Mouse (Mus musculus): ENCODE data around the gene Mob3b. TPM values are rescaled to one million over a fixed set of nuclear protein-coding genes. Genes with fewer than 3 reads are reported as not detected.

Gene Mob3b
- total RNA-seq, 2 experiments from 2014 or later, result 2.8 to 3.9 TPM

DNA sequence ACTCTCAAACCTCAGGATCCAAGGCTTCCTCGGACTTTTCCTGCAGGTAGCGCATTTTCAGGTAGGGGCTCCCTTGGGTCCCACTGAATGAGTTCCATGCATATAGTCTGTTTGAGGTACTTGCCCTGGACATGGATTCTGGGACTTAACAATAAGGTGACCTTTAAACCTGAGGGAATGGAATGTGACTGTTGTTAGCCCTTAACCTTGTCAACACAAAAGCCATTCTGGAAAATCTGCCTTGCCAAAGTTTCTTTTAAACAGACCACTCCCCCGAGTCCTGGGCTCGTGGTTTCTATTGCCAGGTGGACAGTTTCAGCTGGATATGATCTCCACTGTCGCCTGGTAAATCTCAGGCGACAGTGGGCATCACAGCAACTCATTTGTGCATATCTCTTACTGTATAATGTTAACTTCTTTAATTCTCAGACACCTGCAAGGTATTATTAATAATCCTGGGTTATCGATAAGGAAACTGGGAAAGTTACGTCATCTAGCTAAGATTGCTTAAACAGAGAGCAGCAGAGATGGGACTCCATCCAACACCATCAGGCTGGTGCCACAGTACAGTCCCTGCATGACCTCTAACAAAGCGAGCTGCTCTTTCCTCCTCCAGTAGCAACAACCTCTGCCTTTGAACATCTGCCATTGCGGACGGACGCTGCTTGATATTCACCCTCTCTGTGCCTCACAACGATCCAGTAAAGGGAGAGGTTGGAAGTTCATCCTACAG, 43.6 kb downstream of the Mob3b start:
- no peak for DNase-seq

DNA sequence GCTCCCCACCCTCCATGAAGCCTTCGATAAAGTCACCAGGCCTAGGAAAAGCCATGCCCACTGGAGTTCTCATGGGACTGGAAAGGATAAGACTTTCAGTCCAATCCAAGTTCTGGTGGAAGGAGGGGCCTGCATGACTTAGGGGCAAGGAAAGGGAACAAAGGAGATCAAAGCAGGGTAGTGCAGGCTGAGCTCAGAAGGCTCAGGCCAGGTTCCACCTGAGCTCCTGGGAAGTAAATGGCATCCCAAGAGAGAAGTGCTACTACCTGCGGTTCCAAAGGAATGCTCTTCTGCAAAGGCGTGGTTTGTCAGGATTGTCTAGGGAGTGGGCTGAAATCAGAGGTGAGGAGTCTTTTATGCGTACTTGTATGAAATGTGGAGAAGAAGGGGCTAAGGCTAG, 44.8 kb downstream of the Mob3b start:
- no peak for DNase-seq

DNA sequence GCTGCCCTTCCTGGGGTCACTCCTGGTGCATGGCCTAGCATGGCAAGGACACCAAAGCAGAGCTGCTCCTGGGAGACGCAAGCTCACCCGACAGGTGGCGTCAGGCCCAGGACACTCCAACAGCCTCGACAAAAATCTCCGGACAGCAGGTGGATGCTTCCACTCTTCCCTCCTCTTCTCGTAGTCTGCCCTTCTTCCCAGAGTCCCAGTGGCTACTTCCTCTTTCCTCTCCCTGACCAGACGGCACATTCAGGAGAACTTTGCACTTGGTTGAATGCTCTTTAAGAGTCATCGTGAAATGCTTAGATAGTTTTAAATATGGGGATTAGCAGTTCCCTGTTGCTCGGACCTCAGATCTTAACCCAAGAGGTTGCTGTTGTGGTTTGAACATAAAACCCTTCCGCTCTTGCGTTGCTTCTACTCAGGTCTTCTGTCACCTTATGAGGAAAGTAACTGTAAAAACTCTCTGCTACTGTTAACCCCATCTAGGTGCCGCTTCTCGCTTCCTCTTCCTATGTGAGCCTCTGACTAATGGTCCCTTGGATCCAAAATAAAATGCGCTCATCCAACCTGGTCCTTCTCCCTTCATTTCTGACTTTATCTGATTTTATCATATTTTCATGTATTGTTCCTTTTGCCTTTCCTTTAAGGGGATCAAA, 52.0 kb downstream of the Mob3b start:
- no peak for DNase-seq

DNA sequence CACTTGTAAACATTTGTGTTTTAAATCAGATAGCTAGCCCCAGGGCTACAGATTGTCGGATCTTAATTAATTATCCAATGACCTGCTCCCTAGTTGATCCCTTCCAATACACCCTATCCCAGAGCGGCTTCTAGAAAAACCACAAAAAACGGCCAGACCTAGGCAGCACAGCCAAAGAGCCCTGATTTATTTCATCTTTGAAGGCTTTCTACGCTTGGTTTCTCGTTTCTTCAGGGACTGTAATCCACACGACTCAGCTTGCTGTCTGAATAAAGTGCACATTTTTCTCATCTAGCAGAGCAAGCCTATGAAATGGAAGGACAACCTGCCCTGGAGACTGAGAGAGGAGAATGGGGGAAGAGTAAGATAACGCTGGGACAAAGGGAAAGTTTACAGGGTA, 56.1 kb downstream of the Mob3b start:
- DNase-seq, result no peak

DNA sequence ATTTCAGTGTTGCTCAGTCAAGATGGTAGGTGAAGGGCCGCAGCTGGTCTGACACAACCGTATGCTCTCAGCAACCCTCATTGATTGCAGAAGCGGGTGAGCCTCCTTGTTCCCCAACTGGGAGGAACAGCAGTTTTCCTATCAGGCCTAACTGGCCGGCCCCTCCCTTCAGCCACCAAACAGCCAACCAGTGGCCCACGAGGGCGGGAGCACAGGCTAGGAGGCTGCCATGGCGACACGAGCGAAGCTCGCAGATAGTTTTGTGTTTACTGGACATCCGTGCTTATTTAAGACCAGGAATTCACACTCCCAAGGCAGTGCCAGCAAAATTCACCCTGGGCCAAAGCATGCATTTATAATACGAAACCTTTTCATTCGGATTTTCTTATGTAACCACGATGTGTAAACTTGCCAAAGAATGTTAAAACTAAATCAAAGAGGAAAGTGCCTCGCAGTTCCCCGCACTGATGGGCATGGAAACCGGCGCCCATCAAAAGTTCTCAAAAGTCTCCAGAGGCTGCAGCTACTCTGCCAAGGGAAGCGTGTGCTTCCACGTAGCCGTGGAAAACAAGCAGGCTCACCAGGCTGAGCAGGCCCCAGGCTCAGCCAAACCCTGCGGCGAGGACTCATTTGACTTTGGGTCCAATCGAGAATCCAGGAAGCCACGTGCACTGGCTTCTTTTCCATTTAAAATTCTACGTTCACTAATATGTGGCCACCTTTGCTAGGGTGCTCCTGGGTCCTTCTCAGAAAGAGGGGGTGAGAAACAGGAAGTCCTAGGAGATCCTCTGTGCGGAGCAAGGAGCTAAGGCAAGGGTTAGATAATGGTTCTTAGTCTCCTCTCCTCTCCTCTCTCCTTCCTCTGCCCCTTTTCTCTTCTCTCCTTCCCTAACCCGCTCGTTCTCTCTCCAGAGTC, 57.2 kb downstream of the Mob3b start:
- DNase-seq, result peak; percentile 71

DNA sequence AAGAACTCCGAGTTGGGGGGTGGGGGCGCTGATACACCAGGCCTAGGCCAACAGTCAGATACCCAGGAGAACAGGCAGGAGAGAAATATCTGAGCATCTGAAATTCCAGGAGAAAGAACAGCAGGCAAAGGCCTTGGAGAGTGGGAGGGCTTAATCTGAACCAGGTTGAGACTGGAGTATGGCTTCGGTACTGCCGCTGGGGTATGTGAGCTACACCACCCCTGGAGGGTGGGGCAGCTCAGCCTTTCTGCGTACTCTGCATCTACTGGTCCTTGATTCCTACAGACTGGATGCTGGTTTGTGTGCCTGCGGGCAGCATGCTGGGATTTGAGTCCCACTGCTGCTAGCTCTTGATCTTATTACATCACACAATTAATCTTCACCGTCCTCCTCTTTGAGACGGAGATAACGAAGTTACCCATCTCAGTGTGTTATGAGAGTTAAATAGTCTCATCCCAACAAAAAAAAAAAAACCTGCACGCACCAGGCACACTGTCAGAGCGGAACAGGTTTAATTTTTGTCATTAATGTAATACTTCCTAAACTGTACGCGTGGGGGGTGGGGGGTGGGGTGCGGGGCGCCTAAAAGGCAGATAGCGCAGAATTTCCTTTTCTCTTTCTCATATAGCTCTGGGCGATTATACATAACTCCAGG, 57.9 kb downstream of the Mob3b start:
- DNase-seq, result no peak

DNA sequence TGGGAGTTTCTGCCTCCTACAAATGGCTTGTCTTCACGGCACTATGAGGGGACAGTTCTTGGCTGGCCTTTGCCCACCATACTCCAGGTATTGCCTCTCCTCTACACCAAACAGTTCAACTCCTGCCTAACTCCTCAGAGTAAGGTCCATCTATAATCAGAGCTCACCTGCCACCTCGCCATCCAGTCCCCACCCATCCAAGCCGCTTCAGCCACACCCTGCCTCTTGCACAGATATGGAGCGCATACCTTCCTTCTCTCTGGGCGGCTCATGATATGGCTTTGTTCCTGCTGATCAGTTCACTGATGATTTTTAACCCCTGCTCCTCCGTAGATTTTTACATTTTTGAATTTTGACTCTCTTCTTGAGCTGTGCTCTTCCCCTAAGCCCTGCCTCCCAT, 58.7 kb downstream of the Mob3b start:
- no peak for DNase-seq

DNA sequence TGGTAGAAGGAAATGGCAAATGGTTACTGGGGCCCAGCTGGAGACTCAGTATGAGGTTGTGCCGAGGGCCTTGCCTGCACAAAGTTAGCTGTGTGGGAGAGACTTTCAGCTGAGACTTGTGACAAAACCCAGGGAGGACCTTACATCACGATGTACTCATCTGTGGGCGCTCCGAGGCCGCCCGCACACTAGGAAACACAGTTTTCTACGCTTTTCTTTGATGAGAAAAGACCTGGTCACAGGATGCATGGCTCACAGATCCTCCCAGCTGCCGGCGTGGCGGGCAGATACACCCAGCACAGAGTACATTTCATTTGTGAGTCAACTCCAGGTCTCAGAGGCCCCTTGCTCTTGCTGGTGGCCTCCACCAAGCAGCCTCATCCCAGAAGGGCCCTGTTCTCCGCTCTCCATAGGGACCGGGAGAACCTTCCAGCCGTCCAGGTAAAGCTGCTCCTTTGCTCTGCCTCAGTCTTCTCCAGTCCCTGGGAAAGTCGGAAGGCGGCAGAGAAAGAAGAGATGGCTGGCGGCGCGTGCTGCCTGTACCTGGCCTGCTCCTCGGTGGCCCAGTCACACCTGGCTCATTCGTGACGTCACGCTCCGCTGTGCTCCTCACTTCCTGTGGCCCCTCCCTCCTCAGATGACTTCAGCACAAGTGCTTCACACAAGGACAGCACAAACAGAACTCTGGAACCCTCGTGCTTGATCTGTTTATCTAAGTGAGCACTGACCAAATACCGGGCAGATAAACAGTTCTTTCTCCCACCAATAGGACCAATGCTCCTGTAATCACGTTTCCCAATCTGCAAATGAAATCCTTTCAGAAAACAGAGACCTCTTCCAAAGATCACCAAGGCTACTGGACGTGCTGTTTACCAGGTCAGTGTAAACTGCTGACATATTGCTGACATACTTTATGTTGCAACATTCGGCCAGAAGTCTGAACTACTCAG, 60.8 kb downstream of the Mob3b start:
- no peak for DNase-seq

DNA sequence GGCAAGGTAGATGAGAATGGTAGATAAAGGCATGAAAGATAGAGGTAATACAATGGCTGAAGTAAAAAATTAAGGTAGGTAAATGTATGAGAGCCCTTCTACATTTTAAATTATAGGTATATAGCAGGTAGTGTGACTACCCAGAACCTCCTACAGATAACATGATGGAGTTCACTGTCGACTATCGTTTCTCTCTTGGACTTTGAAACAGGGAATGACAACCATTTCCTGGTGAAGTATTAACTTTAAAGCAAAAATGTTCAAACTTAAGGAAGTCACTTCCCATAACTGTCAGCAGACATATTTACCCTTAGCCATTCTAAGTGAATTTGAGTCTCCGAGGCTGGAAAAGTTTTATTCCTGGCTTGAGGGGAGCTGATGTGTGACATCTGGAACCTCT, 64.8 kb downstream of the Mob3b start:
- no peak for DNase-seq

DNA sequence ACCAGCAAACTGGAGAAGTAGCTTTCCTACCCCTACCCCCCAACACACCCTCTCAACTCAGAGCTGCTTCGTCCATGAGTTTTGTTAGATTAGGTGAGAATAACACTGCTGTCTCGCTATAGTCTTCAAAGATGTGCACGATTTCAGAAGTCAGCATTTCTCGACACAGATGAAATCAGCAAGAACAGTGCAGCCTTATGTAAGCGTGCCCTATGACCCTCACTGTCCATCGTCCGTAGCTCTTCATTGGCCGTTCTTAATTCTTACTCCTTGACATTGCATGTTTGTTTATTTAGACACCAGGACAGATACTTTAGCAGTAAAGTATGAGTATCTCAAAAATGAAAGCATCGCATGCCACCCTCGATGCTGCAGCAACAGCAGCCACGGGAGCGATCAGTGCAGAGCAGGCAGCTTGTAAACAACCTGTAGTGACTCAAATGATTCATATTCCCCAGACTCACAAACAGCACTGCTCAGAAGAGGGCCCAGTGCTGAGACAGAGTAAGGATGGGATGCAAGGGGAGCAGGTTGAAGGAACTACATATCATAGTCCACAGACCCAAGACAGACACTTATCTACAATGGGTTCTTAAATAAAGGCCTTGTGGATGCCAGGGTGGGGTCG, 66.0 kb downstream of the Mob3b start:
- no peak for DNase-seq

DNA sequence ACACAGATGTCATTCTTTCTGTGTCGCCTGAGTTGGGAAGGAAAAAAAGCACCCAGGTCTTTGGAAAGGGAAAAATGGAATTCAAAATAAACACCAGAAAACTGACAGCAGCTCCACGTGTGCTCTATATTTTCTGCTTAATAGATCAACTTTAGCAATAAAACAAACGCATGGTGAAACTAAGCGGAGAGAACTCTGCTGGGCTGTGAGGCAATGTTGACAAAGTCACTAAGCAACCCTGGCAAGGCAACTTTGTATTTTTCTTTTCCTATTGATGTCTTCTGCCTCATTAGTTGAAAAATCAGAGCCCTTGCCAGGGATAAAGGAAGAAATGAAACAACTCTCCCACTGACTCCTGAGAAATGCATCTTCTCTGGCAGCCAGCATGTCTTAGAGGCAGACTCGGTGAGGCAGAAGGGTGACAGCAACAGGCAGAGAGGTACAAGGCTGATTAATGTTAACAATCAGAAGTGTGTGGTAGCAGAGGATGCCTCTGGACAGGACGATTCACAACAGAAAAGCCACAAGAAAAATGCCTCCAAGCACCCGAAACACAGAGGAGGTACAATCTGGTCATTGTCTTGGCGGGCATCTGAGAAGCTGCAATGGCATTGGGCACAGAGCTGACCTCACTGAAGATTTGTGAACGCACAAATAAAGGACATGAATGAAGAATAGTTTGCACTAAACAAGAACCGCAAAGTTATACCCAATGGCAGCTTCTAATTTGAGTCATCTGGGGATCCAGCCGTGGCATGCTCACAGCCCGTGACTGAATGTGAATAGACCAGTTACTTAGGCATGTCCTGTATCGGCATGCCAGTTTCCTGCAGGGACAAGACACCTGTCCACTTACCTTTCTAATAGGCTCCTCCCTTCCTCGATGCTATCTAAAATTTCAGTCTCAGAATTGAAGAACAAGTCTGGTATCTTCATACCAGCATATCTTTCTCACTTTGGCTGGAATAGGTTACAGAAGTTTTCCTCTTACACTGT, 67.7 kb downstream of the Mob3b start:
- DNase-seq, result no peak

DNA sequence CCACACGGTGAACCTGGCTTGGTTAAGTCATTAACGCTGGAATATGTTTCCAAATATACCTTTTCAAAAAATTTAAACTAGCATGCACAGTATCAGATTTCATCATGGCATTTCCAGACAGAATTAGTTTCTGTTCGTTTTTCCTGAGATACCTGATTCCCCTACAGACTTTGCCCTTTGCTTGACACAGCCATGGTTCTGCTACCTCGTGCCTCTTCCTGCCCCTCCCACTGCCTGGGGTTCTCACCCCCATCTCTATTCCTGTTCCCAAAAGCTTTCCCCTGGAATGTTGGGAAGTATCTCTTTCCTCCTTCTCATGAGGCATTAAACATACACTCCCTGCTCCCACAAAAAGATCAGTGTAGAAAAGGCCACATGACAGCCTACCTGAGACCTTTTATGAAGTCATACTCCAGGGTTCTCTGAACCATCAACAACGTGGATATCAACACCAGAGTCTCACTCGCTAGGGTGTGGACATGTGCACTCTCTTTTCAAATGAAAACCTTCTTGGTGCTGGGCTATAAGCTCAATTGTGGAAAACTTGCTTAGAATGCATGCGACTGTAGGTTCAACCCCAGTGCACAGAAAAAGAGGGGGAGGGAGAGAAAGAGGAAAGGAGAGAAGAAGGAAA, 71.1 kb downstream of the Mob3b start:
- DNase-seq, result no peak

DNA sequence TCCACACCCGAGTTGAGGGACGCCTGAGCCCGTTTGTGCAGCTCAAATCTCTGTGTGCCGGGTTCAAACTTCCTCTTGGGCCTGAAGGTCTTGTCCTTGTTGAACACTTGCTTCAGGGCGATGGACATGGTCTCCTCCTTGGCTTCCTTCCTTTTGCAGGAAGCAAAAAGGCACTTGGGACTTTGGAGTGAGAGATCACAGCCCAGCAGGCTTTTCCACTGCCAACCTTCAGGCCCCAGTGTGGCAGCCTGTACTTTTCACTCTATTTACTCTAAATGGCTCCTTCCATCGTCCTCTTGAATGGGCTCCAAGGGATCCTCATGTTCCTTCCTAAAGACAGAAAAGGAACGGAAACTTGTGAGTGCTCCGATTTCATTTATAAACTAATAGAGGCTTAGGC, 73.2 kb downstream of the Mob3b start:
- no peak for DNase-seq

DNA sequence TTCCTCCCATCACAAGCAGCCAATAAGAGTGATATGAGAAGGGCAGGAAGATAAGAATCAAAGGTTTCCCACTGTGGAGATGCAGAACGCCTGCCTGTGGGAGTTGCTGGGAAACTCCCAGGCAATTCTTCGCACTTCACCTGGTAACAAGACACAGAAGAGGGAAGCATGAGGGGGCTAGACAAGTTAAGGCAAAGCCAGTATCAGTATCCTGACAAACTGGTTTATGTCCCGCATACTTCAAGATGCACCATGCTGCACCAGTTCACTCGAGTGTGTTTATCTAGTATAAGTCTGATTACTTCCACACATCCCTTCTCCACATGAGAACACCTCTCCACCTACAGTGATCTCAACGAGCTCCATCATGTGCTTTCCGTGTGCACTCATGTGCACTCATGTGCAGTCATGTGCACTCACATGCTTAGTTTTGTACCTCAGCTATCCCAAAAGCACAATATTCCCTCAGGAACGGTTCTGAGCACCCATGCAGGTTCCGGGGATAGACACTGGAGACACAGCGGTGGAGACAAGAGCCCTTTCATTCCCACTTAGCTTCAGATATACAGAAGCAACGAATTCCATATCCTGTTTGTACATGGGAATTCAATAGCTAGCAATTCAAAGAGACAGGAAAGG, 74.7 kb downstream of the Mob3b start:
- no peak for DNase-seq

DNA sequence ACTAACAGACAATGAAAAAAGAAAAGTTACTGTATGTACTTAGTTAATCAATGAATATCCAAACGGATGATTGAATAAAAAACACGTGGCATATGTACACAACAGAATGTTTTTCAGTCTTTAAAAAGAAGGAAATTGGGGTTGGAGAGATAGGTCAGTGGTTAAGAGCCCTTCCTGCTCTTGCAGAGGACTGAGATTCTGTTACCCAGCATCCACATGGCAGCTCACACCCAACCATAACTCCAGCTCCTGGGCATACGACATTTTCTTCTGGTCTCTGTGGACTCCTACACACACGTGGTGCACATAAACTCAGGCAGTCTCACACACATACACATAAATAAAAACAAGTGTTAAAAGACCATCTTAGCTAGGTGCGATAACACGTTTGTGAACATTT, 77.0 kb downstream of the Mob3b start:
- DNase-seq, result no peak

DNA sequence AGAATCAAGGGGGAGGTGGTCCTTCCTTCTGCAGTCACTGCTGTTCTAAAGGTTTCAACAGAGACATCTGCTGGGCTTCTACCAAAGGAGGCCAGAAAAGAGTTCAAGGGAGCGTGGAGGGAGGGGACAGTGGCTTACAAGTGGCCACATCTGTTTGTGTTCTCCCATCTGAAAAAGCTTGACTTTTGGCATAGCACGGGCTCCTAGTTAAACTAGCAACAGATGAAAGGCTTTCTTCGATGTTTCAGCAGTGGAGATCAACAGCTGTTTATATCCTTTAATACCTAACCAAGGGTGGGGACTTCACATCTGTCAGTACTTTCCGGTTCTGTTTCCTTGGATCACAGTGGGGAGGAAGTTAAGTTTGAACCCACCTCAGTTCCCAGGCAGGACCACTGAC, 88.5 kb downstream of the Mob3b start:
- no peak for DNase-seq

DNA sequence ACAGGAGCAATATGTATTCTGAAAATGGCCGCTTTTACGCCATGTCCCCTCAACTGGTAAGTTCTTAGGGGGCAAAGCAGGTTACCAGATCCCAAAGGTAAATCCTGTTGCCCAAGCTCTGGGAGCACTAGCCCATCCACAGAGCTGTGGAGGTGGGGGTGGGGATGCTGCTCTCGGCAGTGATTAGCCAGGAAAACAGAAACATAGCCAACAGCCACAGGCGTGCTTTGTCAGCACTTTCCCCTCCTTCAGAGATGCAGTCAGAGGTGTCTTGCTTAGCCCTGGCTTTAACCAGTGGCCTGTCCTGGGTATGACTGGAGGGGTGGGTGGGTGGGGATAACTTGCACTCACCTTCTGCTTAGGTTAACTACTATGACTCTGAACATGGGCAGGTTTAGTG, 91.1 kb downstream of the Mob3b start:
- no peak for DNase-seq

DNA sequence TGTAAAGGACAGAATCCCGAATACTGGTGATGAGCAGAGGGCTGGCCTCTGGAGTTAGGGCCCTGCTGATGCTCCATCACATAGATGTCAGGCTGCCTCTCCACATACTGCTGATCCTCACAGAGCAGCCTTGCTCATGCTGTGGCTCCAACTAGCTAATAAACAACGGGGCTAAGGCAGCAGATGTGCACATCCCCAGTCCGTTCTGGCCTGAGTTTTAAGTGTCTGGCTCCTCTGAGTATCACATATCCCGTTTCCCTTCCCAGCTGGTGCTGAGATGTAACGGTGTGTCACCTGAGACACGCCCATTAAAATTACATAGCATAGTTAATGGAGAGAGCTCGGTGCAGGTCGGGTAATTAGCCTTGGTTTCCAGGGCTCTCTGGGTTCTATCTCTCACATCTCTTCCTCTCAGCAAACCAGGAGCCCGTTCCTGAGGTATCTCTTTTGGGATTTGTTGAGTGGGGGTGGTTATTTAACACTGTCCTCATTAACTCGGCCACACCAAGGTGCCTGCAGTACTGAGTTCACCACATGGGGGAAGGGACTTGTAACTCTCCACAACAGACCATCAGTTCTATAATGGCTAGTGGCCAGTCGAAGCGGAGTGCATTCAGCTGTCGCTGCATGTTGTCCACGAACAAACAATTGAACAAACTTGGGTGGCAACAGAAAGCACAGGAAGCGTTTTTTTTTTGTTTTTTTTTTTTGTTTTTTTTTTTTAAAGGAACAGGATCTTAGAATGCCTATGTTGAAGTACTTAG, 92.0 kb downstream of the Mob3b start:
- DNase-seq, result no peak
